Mouse (Mus musculus) frontal cortex, adult (tissue): ENCODE measurements around the gene Mrgprb1.
"Not testable (repeated sequence)": the region's sequence is repeated elsewhere in the genome, so short reads cannot be mapped to it uniquely, and the experiment has no call there.

ENCODE experiments used
- ATAC-seq: cut with Nextera tagmentation; 2 replicates; pipeline ENCODE4 v1.9.2; 2017; ENCODE audit warnings: mild to moderate bottlenecking, moderate library complexity, mixed read lengths; ENCODE audit not compliant: low TSS enrichment

Mrgprb1 gene

GRCm38 (mm10) chr7:48456242-48456641 lies at the start of gene Mrgprb1:
Mrgprb1 (minus strand) TSS chr7:48456342.
- ATAC-seq, result no peak

DNA sequence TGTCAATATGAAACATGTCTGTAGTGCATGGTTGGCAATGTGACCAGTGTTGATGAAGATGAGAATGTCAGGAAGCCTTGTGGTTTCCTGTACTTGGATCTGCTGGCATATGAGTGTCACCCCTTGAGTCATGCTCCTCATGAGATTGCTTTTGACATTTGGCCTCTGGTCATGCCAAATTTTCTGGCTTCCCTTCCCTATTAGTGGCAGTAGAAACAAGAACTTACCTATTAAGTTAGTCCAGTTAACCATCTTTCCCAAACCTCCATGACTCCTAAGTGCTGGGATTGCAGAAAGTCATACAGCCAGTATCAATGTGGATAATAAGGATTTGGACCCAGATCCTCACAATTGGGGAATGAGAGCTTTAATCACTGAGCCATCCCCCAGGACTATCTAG lies 43.1 kb upstream of the Mrgprb1 start, which contains the start of gene Mrgprx2:
TSS of gene Mrgprx2 (minus strand) at position 101 of the 400 bp plus-strand sequence.
- no peak for ATAC-seq

GRCm38 (mm10) chr7:48436581-48436980 lies 19.6 kb downstream of the Mrgprb1 start:
- ATAC-seq, result no peak

GRCm38 (mm10) chr7:48435936-48436335 lies 20.2 kb downstream of the Mrgprb1 start:
- ATAC-seq, result not testable (repeated sequence)
